Mouse (Mus musculus) layer of hippocampus, adult 18-20 months (tissue): Measurements from ENCODE around the gene Dnali1. TPM values are rescaled to one million over a fixed set of nuclear protein-coding genes. Genes with fewer than 3 reads are reported as not detected.

Experiments used
- DNase-seq, 2 experiments: peaks; one replicate each; pipeline ENCODE4 v3.0.0; 2022; ENCODE audit warnings: low spot score in 2 of 2
- long read RNA-seq: library from polyadenylated mRNA; stranded (forward); transcript quantifications from one replicate; pipeline ENCODE4 v2.0.0, GENCODE M21; 2021
- total RNA-seq, 2 experiments: library from RNA; stranded (reverse); gene quantifications; 2 replicates each; pipeline ENCODE4 v1.2.3; 2021

Dnali1 gene
- total RNA-seq = 1 to 10 TPM in 1 of 2 experiments, under 1 TPM in 1; 0.84 to 1.1 TPM
- long read RNA-seq, partial matches to known transcripts = 0 of 1 reads
- long read RNA-seq, other reads (novel, unspliced or antisense) = 0 of 1 reads

GRCm38 (mm10) chr4:125065517-125066307, at the start of gene Dnali1:
TSS of gene Dnali1 (minus strand) at chr4:125065703.
- peak in 1 of 2 experiments; percentile 43 for DNase-seq

- DNase-seq = no peak
These were observed 49.6 kb upstream of the Dnali1 start for GRCm38 (mm10) chr4:125115081-125115480.

GRCm38 (mm10) chr4:125114638-125115037, 49.1 kb upstream of the Dnali1 start:
- peak; percentile 84 to 93 for DNase-seq

DNA sequence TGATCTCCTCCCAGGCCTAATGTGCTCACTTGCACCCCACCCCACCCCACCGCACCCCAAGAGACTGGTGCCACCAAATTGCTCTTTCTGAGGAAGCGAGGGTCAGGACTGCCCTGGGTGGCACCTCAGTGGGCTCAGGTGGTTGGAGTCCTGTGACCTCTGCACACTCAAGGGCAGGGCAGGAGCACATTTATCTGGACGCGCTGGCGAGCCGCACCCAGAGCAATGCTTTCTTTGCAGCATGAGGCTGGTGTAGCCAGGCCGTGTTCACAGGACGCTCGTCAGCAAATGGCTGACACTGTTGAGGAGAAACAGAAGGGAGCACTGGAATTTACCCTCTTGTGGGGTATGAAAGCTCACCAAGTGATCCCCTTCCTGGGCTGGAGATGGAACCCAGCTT, 39.9 kb upstream of the Dnali1 start:
- no peak for DNase-seq

DNA sequence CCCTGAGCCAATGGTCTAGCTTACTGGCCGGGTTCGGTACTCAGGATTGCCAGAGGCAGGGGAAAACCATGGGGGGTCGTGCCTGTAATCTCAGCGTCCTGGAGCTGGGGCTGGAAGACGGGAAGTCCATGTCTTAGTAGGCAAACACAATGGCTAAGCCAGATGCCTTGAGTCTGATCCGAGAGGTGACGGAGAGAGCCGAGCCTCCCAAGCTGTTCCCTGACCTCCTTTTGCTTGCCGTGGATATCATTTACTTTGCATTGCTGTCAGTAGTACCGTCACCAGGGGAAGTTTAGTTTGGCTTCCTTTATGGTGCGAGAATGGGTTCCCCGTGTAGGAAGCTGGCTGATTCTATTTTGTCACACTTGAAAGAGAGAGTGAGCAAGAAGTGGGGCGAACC, 35.8 kb upstream of the Dnali1 start:
- no peak for DNase-seq

- DNase-seq = peak; percentile 66 to 85
These were observed 34.0 kb upstream of the Dnali1 start for GRCm38 (mm10) chr4:125099458-125099857.

DNA sequence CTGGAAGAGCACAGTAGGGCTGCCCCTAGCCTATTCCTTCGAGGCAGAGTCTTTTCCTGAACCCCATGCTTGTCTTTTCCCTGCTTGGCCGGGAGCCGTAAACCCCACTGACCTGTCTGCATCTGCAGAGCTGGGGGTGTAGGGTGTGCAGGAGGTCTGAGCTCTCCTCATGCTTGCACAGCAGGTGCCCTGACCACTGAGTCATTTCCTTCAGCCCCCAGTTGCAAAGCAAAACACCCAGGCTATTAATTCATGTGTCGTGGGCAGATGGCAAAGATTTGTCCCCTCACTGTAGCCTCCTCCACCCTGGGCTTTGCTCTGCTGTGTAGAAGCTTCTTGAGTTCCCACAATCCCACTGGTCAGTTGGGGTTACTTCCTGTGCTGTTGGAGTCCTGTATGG, 31.9 kb upstream of the Dnali1 start:
- no peak for DNase-seq

DNA sequence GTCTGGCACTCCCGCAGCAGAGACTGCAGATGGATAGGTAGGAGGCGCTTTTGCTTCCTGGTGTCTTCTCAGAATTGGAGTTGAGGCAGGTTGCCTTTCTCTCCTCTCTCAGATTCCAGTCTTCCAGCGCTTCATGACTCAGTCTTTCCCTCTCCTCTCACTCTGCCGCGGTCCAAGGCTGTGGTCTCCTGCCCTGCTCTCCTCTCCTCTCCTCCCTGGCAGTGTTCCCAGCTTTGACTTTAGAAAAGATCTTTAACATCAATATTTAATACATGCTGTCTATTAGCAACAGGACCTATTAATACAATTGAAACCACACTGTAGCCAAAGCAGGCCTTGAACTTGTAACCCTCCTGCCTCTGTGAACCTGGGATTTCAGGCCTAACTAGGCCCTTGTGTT, 30.6 kb upstream of the Dnali1 start:
- DNase-seq = no peak

DNA sequence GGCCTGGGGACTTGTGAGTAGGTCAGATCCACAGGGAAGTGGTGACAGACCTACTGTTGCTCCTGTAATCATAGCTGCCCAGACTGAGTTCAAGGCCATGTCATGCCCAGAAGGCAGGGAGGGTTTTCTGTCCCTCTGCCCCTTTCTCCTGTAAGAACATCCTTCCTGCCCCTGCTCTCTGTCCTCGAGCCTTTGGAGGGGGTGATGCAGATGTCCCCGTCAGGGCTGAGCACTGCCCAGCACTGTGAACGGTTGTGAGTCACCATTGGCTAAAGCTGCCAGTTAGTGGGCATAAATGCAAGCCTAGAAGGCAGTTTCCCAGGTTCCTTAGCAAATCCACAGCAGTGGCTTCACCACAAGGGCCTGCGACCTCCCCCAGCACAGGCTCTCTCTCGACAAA, 27.5 kb upstream of the Dnali1 start:
- no peak for DNase-seq

GRCm38 (mm10) chr4:125085346-125085841, 19.9 kb upstream of the Dnali1 start:
- DNase-seq = peak; percentile 69

- peak; percentile 87 to 95 for DNase-seq
These were observed 19.2 kb upstream of the Dnali1 start, which contains the start of gene Meaf6 for GRCm38 (mm10) chr4:125084403-125085345. TSS of gene Meaf6 (plus strand) at chr4:125085134.

DNA sequence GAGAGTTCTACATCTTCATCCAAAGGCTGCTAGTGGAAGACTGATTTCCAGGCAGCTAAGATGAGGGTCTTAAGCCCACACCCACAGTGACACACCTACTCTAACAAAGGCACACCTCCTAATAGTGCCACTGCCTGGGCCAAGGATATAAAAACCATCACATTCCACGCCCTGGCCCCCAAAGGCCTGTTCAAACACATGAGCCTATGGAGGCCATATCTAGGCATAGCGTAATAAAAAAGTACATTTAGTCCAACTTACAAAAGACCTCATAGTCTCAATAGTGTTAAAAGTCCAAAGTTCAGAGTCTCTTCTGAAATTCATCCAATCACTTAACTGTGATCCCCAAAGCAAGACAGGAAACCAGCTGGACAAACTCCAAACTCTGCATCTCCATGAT, 13.2 kb upstream of the Dnali1 start:
- no peak for DNase-seq

- DNase-seq = no peak
These were observed 12.2 kb upstream of the Dnali1 start for GRCm38 (mm10) chr4:125077700-125078099.

- DNase-seq = peak; percentile 92 to 97
These were observed 1.2 kb upstream of the Dnali1 start, which contains the start of gene Snip1 for GRCm38 (mm10) chr4:125066490-125067370. TSS of gene Snip1 (plus strand) at chr4:125066672.

- no peak for DNase-seq
These were observed 1.7 kb downstream of the Dnali1 start for GRCm38 (mm10) chr4:125063829-125064228.

GRCm38 (mm10) chr4:125059025-125059424, 6.5 kb downstream of the Dnali1 start:
- peak in 1 of 2 experiments; percentile 72 for DNase-seq

DNA sequence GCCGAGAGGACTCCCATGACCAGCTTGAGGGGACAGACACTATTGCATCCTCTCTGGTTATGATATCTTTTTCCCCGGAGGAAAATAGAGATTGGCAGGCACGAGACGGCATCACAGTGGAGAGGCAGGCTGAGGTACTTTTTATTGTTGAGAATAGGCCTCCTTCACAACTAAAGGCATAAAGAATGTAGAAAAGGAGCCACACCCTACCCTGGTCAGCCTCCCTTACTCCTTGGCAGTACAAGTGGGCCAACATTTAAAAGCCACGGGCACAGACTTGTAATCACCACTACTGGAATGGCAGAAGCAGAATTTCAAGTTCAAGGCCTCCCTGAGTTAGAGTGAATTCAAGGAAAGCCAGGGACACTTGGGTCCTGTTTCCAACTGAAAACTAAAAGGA, 7.5 kb downstream of the Dnali1 start:
- no peak for DNase-seq

- no peak for DNase-seq
These were observed 8.2 kb downstream of the Dnali1 start for GRCm38 (mm10) chr4:125057273-125057672.

DNA sequence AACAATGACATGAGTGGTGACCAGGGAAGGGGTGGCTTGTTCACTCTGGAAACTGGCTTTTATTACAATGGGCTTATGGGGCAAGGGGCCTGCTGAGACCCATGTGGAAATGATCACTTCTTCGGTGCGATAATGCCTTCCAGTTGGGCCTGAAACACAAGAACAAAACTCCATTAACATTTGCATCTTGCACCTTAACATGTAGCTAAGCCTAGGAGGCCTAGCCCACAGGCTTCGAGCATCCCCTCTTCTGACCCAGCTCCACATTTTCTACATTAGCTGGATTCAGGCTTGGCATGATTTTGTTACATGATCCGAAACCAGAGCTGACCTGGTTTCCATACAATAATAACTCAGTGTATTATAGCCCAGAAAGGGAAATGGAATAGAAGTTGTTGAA, 9.0 kb downstream of the Dnali1 start:
- DNase-seq = no peak

DNA sequence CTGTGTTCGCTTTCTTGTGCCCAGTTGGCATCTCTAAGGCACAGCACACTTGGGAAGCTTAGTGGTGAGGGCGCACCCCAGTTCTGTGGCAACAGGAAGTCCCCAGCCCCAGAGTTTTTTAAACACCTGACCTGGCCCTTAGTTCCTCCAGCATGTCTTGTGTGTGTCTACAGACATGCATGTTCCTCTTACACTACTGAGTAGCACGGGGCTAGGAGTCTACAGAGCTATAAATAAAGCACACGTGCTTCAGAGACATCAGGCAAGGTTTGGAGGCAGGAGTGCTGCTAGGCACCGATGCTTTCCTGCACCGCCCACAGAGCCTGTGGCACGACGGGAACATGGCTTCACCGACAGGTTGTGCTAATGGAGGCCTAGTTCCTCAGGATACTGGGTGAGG, 10.1 kb downstream of the Dnali1 start:
- no peak for DNase-seq

- DNase-seq = no peak
These were observed 21.0 kb downstream of the Dnali1 start for GRCm38 (mm10) chr4:125044454-125044853.
